Mouse (Mus musculus): ENCODE data around the gene Ccdc93.

DNA sequence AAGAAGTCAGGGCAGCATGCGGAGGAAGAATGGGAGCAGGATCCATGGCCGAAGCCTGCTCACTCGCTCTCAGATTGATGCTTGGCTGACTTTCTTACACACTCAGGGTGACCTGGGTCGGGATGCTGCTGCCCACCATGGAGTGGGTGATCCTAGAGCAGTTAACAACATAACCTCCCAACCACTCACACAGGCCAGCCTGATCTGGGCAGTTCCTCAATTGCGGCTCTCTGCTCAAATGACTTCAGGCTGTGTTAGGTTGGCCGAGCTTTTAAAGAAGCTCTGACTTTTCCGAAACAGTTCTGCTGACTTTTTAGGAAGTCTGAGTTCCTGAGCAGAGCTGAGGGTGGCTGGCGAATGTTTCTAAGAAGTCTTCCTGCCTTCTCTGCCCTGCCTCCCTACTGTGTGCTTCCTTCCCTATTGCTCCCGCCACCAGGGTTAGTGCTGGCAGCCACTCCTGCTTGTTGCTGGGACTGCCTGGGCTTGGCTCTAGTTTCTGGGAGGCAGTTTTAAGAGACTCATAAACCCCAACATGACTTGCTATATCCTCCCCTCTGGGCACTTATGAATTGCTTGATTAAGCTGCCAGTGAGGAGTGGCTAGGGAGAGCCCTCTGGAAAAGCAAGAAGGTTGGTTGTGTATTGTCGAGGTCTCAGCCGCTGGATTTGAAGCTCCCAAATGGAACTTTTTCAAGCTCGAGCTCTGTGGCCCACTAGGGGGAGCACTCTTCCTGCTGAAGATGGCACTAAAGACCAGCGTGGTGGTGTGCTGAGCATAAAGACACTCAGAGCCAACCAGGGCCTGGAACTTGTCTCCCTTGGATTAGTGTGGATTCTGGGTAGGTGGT is 9.9 kb downstream of the Ccdc93 start:
- TF ChIP-seq CTCF (IDR thresholded peaks at IDR 0.05; ENCODE audit: insufficient read depth, low read length) (peak; percentile 82), POLR2A (IDR thresholded peaks at IDR 0.05; ENCODE audit: borderline replicate concordance, extremely low read depth, low read depth, low read length) (no peak)

All from lung, adult 2 months (tissue).